Mouse (Mus musculus) kidney, embryonic 14.5 days (tissue): ENCODE measurements at regions not wholly inside any gene's neighbourhood (a gene's known extent, or its start where the extent isn't known, plus 50 kb on each side); places are given as distances from the start of the nearest gene placed in this dataset.
A peak's percentile ranks its signal among the peaks of the same experiment; 100 is the strongest.

Experiments used
- ATAC-seq: fragments of 200-750 bp; cut with Nextera tagmentation; 2 replicates; pipeline ENCODE4 v1.8.0; 2017; ENCODE audit warnings: moderate number of reproducible peaks, mild to moderate bottlenecking, moderate TSS enrichment, moderate library complexity; ENCODE audit not compliant: low FRiP score, low TSS enrichment
- H3K27ac ChIP-seq: fragments of 300-500 bp; sonication (generic); 2 replicates; pipeline ENCODE4 v1.5.1; 2014; ENCODE audit warnings: low read depth, mild to moderate bottlenecking, low read length, moderate library complexity, mixed read lengths
- H3K27me3 ChIP-seq: fragments of 300-500 bp; sonication (generic); 2 replicates; pipeline ENCODE4 v1.6.1; 2014; ENCODE audit warnings: mild to moderate bottlenecking, low read length; ENCODE audit not compliant: control insufficient read depth, insufficient read depth
- H3K36me3 ChIP-seq: fragments of 300-500 bp; sonication (generic); 2 replicates; pipeline ENCODE4 v1.6.1; 2014; ENCODE audit warnings: low read length, mixed read lengths; ENCODE audit not compliant: control insufficient read depth, insufficient read depth
- H3K4me1 ChIP-seq: fragments of 300-500 bp; sonication (generic); 2 replicates; pipeline ENCODE4 v1.6.1; 2014; ENCODE audit warnings: low read length, mixed read lengths; ENCODE audit not compliant: control insufficient read depth, insufficient read depth
- H3K4me2 ChIP-seq: fragments of 300-500 bp; sonication (generic); replicated peaks from 2 replicates; pipeline ENCODE4 v1.6.1; 2014; ENCODE audit warnings: low read depth, mild to moderate bottlenecking, low read length
- H3K4me3 ChIP-seq: fragments of 300-500 bp; sonication (generic); 2 replicates; pipeline ENCODE4 v1.5.1; 2014; ENCODE audit warnings: mild to moderate bottlenecking, low read length
- H3K9ac ChIP-seq: fragments of 300-500 bp; sonication (generic); 2 replicates; pipeline ENCODE4 v1.6.1; 2014; ENCODE audit warnings: low read depth, mild to moderate bottlenecking, low read length, moderate library complexity
- H3K9me3 ChIP-seq: fragments of 300-500 bp; sonication (generic); 2 replicates; pipeline ENCODE4 v1.6.1; 2016; ENCODE audit warnings: low read length; ENCODE audit not compliant: control insufficient read depth
- WGBS: fragments of 180-500 bp; shearing (Covaris S2); extraction: QIAGEN DNeasy Blood & Tissue Kit; methylation state at CpG from one replicate; pipeline ENCODE4 v1.1.7; 2014; 5-methylcytosine and 5-hydroxymethylcytosine counted together

DNA sequence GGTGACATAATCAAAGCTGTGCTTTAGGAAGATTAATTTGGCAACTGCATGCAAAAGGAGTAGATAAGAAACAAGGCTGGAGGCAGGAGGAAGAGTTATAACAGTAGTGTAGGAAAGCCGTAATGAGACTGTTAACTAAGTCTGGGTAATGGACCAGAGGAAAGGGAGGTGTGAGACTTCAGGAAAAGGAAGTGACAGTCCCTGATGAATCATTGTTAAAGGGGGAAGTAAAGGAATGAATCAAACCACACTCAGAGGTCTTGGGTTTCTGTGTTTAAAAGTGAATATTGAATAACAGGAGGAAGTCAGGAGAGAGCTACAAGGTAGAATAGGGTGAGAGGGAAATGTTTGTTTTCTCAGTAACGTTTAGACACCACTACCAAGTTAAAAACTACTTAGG, 1175.9 kb downstream of the Diaph3 start:
- Histone ChIP-seq H3K27ac (no peak overlapping the region), H3K27me3 (no peaks in the 10 kb centered on the region), H3K9ac (no peak overlapping the region), H3K4me3 (no peak overlapping the region), H3K9me3 (no peaks in the 10 kb centered on the region), H3K4me2 (no peak overlapping the region), H3K4me1 (no peaks in the 10 kb centered on the region), H3K36me3 (no peaks in the 10 kb centered on the region)
- 5% methylated on average over 2 of the region's 2 CpGs for WGBS
- peak; percentile 28; the same call in 1 of the 2 replicates for ATAC-seq

DNA sequence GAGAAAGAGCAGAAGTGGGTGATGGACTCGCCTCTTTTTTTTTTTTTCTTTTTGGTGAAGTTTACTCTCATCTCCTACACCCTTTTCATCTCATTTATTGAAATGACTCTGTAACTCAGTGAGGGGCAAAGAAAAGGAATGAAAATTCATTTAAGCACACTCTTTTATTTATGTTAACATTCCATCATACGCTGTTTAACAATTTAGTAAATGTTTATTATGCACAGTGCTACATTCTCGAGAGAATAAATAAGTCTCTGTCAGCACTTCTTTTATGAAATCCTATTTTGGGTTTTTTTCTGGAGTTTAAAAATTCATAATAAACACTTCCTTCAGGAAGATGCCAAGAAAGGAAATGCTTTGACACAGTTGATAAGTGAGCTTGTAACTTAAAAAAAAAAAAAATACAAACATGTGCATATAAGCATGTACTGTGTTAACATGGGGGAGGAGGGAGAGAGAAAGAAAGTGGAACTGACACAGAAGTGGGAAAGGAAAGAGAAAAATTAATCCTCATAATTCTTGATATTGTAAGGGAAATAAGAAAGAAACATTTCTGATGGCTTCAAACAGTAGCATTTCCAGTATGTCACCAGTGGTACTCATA, 1195.2 kb downstream of the Diaph3 start:
- Histone ChIP-seq H3K27ac (no peak overlapping the region), H3K4me2 (no peak overlapping the region), H3K4me1 (no peaks in the 10 kb centered on the region), H3K4me3 (no peak overlapping the region), H3K27me3 (no peaks in the 10 kb centered on the region), H3K9ac (no peak overlapping the region), H3K9me3 (no peaks in the 10 kb centered on the region), H3K36me3 (no peaks in the 10 kb centered on the region)
- 83% methylated on average over 3 of the region's 3 CpGs for WGBS
- no peak for ATAC-seq

DNA sequence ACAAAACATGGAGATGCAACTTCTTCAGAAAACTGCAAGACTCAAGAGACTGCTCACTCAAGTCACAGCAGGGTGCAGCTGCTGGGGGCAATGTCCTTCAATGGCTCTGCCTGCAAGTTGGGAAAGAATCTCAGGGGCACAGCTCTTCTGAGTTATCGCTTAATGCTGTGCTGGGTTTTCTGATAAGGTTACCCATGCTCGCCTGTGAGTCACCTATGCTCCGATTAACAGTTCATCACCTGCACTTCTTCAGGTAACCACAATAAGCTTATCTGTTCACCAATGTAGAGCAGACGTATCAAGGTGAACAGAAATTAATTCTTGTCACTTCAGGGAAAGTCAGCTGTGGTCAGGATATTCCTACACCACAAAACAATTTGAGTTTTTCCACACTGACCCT, 1198.2 kb downstream of the Diaph3 start:
- no peak for ATAC-seq
- no peaks in the 10 kb centered on the region for H3K4me1 ChIP-seq
- no peaks in the 10 kb centered on the region for H3K27me3 ChIP-seq
- WGBS, result 86% methylated on average over 4 of the region's 4 CpGs
- H3K36me3 ChIP-seq, result no peaks in the 10 kb centered on the region
- no peak overlapping the region for H3K4me3 ChIP-seq
- no peak overlapping the region for H3K27ac ChIP-seq
- no peak overlapping the region for H3K9ac ChIP-seq
- no peaks in the 10 kb centered on the region for H3K9me3 ChIP-seq
- H3K4me2 ChIP-seq, result no peak overlapping the region

DNA sequence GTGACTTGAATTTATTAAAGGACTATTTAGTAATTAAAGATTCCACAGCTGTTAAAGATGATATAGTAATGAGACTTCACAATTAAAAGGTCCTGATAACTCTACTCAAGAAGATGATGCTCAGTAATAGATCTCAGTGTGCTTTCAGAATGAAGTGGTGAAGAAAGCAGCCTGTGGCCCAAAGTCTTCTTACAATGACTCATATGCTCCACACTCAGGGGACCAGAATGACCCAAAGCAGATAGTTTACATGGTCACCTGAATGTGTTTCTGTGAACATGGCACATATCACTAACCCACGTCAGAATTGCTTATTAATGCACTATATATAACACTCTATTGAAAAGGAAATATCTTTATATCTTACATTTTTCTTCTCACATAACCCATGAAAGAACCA, 1200.5 kb downstream of the Diaph3 start:
- no peak for ATAC-seq
- WGBS, result 84% methylated on average over 1 of the region's 1 CpGs
- Histone ChIP-seq H3K36me3 (no peaks in the 10 kb centered on the region), H3K4me2 (no peak overlapping the region), H3K4me3 (no peak overlapping the region), H3K27me3 (no peaks in the 10 kb centered on the region), H3K4me1 (no peaks in the 10 kb centered on the region), H3K9me3 (no peaks in the 10 kb centered on the region), H3K27ac (no peak overlapping the region), H3K9ac (no peak overlapping the region)

DNA sequence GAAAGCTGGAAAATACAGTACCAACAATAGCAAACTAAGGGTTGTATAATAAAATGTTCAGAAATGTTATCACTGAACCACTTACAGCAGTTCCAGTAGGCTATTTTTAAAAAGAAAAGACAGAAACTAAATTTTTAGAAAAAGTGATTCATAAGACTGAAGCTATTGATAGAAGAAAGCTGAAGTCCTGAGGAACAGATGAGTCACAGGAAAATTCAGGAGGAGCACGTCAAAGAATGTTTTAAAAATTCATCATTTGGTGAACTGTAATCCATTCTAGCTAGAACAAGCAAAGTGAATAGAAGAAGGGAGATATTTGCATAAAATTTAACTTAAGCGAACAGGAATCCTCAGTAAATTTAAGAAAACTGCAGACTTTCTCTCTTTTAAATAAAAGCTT, 1205.9 kb downstream of the Diaph3 start:
- Histone ChIP-seq H3K27ac (no peak overlapping the region), H3K9me3 (no peaks in the 10 kb centered on the region), H3K9ac (no peak overlapping the region), H3K4me3 (no peak overlapping the region), H3K4me2 (no peak overlapping the region), H3K27me3 (no peaks in the 10 kb centered on the region), H3K36me3 (no peaks in the 10 kb centered on the region), H3K4me1 (no peaks in the 10 kb centered on the region)
- no peak for ATAC-seq
- WGBS, result 85% methylated on average over 2 of the region's 2 CpGs

DNA sequence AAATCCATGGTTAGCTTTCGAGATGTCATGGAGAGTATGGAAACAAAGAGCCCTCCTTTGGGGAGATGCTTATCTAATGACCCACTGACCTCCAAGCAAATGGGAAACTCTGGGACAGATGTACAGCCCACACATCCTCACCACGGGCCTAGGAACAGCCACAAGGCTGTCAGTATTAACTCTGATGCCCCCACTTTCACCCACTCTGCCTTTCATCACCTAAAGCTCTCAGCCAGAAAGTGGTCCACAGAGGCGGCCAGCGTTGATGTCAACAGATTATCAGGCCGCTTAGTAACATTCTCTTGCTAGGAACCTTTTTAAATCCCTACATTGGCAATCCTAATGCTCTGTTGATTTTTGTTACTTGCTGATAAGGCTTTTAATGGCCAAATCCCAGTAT, 1210.6 kb downstream of the Diaph3 start:
- WGBS, result 61% methylated on average over 5 of the region's 5 CpGs

DNA sequence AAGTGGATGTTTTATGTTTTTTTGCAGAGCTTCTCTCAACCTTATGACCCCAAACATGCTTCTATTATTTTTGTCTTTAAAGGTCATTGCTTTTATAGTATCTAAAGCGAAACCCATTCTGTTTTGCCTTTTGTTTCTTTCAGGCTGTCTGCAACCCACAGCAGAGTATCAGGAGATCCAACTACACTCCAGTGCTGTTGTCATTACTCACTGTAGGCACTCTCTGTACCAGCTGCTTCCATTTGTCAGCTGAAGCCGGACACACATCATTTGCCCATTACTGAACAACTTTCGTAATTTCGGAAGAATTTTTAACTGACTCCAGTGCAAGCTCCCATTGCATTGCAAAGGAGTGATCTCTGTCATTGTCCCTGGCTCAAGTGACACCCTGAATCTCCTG, 1222.1 kb downstream of the Diaph3 start:
- Histone ChIP-seq H3K4me2 (no peak overlapping the region), H3K9me3 (no peaks in the 10 kb centered on the region), H3K27me3 (no peaks in the 10 kb centered on the region), H3K27ac (no peak overlapping the region), H3K4me3 (no peak overlapping the region), H3K9ac (no peak overlapping the region), H3K4me1 (no peaks in the 10 kb centered on the region), H3K36me3 (no peaks in the 10 kb centered on the region)
- ATAC-seq, result no peak
- 80% methylated on average over 4 of the region's 4 CpGs for WGBS

More for the DNA sequence above, 1210.6 kb downstream of the Diaph3 start:
- H3K27ac ChIP-seq, result no peak overlapping the region
- H3K36me3 ChIP-seq, result no peaks in the 10 kb centered on the region
- H3K9ac ChIP-seq, result no peak overlapping the region
- no peaks in the 10 kb centered on the region for H3K9me3 ChIP-seq
- H3K27me3 ChIP-seq, result no peaks in the 10 kb centered on the region
- H3K4me3 ChIP-seq, result no peak overlapping the region
- no peak overlapping the region for H3K4me2 ChIP-seq
- ATAC-seq, result no peak
- H3K4me1 ChIP-seq, result no peaks in the 10 kb centered on the region

DNA sequence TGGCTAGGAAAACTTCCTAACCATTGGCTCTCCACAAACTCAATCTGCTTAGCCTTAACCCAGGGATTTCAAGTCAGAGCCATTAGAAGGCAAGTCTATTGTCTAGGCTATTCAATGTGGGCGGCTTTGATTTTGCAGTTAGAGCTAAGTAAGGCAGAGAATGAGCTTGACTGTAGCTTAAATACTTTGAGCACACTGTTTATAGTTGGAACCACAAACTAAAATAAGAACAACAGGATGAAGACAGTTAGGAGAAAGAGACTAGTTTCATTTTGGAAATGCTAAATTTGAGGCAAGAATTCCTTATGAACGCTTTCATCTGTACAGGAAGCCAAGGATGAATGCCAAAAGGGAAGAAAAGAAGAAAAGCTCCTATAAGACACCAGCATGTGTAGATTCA, 1225.3 kb downstream of the Diaph3 start:
- H3K27me3 ChIP-seq, result no peaks in the 10 kb centered on the region
- no peaks in the 10 kb centered on the region for H3K4me1 ChIP-seq
- H3K27ac ChIP-seq, result no peak overlapping the region
- no peak for ATAC-seq
- WGBS, result 95% methylated on average over 2 of the region's 2 CpGs
- no peak overlapping the region for H3K4me2 ChIP-seq
- no peak overlapping the region for H3K4me3 ChIP-seq
- no peak overlapping the region for H3K9ac ChIP-seq
- no peaks in the 10 kb centered on the region for H3K9me3 ChIP-seq
- H3K36me3 ChIP-seq, result no peaks in the 10 kb centered on the region

DNA sequence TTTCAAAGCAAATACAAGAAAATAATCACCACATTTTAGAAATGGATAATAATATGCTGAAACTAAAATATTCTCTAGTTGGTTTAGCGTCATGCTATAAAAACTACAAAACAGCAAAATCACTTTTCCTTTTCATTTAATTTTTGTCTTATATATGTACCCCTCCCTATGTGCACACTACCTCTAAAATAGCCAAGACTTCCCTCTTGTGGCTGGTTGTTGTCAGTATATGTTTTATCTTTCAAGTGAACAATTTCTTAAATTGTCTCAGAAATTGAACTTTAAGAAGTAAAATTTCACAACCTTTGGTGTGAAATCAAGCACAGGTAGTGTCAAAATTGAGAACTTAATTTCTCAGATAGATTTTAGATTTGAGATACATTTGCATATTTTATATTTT, 1243.1 kb downstream of the Diaph3 start:
- Histone ChIP-seq H3K27me3 (no peaks in the 10 kb centered on the region), H3K9ac (no peak overlapping the region), H3K36me3 (no peaks in the 10 kb centered on the region), H3K4me3 (no peak overlapping the region), H3K9me3 (no peaks in the 10 kb centered on the region), H3K27ac (no peak overlapping the region), H3K4me2 (no peak overlapping the region), H3K4me1 (no peaks in the 10 kb centered on the region)
- no peak for ATAC-seq
- WGBS, result 91% methylated on average over 1 of the region's 1 CpGs
